Mouse (Mus musculus): Measurements from ENCODE around the gene March1.

DNA sequence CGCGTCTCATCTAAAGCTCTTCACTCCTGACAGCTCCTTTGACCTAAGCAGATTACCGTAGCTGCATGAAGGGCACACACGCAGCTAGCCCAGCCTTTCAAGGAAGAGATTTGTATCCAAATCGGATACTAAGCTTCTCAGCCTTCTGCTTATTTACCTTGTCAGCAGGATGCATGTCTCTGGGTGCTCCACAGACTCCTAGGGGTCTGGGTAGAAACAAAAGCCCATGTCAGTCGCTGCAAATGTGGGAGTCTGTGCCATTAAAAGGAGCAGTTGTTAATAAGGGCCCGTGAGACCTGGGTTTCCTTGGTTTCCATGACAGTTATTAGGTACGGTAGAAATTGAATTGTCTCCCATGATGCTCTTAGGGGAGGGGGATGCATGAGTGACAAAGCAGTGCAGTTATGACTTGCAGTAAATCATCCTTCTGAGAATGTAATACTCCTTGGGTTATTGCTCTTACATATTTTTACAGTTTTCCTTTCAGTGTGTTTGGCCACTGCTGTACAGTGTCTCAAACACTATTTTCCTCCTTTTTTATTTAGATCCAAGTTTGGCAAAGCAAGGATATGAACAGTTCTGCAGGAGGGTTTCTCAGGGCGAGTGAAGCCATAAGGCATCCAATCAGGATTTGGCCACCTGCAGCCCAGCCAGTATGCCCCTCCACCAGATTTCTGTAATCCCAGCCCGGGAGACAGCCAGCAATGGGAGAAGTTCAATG, 349.0 kb downstream of the March1 start:
- no peak for TF ChIP-seq CTCF (conservative IDR thresholded peaks at IDR 0.05; ENCODE audit: low read length)
- no peak for TF ChIP-seq POU5F1 (IDR thresholded peaks at IDR 0.05; ENCODE audit: borderline replicate concordance, low read length)
- TF ChIP-seq NANOG (IDR thresholded peaks at IDR 0.05; ENCODE audit: borderline replicate concordance, low read length), result no peak

Data from E14TG2a.4 (cell line).